Mouse (Mus musculus): Measurements from ENCODE around the gene Fbxo44.
A peak's percentile ranks its signal among the peaks of the same experiment; 100 is the strongest.
"Not testable (repeated sequence)": the region's sequence is repeated elsewhere in the genome, so short reads cannot be mapped to it uniquely, and the experiment has no call there.

Fbxo44 gene

GRCm38 (mm10) chr4:148128672-148129071 is 31.6 kb downstream of the Fbxo44 start:
- DNase-seq: no peak

- no peak for DNase-seq
Observed at GRCm38 (mm10) chr4:148128241-148128640, 32.0 kb downstream of the Fbxo44 start.

- no peak for DNase-seq
Observed at GRCm38 (mm10) chr4:148122694-148123066, 37.6 kb downstream of the Fbxo44 start.

- no peak for DNase-seq
Observed at GRCm38 (mm10) chr4:148121982-148122693, 38.1 kb downstream of the Fbxo44 start.

DNA sequence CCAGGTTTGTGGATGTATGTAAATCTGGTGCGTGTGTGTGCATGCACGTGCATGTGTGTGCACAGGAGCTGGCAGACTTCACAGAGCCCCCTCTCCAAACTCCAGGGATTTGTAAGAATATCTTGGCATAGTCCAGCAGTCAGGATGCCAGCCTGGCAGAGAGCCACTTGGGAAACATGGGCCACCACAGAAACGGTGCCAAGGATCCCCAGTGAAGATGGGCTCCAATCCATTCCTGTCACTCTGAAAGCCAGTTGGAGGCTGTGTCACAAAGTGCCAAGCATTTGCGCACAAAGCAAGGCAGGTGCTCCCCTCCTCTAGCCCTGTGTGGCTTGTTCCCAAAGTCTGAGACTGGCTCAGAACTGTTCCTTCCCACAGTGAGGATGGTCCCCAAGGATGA is 38.9 kb downstream of the Fbxo44 start:
- DNase-seq: no peak

GRCm38 (mm10) chr4:148120555-148120954 is 39.7 kb downstream of the Fbxo44 start:
- no peak for DNase-seq

DNA sequence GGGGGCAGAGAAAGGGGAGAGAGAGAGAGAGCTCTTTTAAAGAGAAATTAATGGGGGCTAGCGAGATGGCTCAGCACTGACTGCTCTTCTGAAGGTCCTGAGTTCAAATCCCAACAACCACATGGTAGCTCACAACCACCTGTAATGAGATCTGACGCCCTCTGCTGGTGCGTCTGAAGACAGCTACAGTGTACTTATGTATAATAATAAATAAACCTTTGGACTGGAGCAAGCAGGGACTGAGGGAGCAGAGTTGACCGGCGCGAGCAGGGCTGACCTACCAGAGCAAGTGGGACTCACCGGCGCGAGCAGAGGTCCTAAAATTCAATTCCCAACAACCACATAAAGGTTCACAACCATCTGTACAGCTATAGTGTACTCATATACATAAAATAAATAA is 40.7 kb downstream of the Fbxo44 start:
- not testable (repeated sequence) for DNase-seq

GRCm38 (mm10) chr4:148117392-148117791 is 42.9 kb downstream of the Fbxo44 start:
- DNase-seq: no peak

DNA sequence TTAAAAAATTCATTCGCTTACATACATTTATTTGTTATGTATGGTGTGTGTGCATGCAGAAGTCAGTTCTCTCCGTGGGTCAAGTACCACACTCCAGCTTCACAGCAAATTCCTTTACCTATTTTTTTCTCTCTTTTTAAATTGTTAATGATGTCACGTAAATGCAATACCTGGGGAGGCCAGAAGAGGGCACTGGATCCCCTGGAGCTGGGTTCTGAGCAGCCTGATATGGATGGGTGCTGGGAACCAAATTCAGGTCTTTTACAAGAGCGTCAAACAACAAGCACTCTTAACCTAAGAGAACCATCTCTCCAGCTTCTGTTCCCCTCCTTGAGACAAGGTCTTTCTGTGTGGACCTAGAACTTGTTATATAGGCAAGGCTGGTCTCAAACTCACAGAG is 43.6 kb downstream of the Fbxo44 start:
- DNase-seq: no peak

- no peak for DNase-seq
Observed at GRCm38 (mm10) chr4:148115467-148115866, 44.8 kb downstream of the Fbxo44 start.

GRCm38 (mm10) chr4:148114758-148115391 is 45.4 kb downstream of the Fbxo44 start:
- peak; percentile 66 to 68 for DNase-seq

- no peak for DNase-seq
Observed at GRCm38 (mm10) chr4:148112519-148112918, 47.8 kb downstream of the Fbxo44 start.

DNA sequence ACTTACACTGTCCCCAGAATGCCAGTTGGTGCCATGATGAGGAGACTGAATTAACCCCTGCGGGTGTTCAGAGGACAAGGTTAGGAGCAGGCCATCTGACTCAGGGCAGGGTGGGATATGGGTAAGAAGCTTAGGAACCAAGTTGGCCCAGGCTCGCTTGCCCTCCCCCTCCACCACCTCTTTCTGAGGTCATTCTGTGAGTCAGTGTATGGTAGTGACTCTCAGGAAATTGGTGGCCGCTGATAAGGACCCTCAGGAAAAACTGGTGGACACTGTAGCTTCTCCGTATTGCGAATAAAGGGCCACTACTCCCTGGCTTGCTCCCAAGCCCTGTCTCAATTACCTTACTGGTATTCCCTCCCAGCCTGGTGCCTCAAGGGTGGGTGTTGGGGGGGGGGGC is 51.1 kb downstream of the Fbxo44 start:
- no peak for DNase-seq

- DNase-seq: no peak
Observed at GRCm38 (mm10) chr4:148108565-148109100, 51.6 kb downstream of the Fbxo44 start.

GRCm38 (mm10) chr4:148107621-148108291 is 52.5 kb downstream of the Fbxo44 start:
- no peak for DNase-seq

GRCm38 (mm10) chr4:148104146-148104545 is 56.1 kb downstream of the Fbxo44 start:
- DNase-seq: no peak
